Comparison of ENCODE assay signal across 9 mouse cellular contexts in the genomic region with DNA sequence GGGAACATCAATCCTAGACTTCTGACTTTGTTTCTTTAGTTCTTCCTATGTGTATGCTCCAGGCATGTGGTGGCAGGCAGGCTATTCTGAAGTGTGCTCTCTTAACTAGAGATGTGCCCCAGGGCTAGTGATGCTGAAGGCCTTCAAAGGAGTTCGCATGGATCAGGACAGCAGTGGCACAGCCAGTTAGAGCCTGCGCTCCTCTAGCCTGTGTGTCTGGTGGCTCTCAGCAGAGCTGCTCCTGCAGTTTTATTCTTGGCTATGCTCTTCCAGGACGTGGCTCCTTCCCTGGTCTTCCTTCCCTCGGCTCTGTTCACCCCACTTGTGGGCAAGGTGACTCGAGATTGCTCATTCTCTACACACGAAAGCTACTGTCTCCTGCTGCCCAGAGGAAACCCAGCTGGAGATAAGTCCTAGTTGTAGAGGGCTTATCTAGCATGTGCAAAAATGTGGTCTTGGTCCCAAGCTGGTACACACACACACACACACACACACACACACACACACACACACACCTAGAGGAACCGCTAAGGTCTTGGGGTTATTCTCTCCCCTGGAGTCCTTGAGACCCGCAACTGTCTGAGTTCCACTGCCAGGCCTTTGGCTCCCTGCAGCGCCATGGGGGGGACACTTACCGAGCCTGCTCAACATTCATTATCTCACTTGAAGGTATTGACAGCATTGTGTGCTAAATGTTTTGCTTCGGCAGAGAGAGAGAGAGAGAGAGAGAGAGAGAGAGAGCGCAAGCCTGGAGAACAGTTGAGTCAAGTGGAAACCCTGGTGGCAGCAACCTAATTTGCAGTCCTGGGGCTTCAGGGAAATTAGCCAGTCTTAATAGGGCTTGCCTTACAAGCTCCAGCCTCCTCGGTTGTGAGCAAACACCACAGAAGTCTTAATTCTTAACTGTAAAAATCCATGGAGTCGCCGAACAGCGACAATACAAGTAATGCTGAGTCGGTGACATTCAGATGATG.
DNase-seq lines count a peak whose midpoint lies in the region; ATAC-seq and TF ChIP-seq lines count a peak whose summit lies in the region.
"Had no signal": no experiment of that assay in that cellular context is flagged by ENCODE, and none has a peak within 500 bp of the region (broad histone marks: within the 10 kb centered on the region; RNA-seq: fewer than 3 reads in every experiment).

No protein-coding gene starts in this region.

- H3K4me1 ChIP-seq in lung, postnatal 0 days (ENCODE audit: insufficient read depth, low read depth, low read length), result no peaks in the 10 kb centered on the region
- peaks cover 4% of the 10 kb centered on the region; the same call in 1 of the 2 replicates for H3K4me1 ChIP-seq in forebrain, embryonic 14.5 days (ENCODE audit: control insufficient read depth, insufficient read depth, low read length)
- H3K4me1 ChIP-seq in liver, embryonic 12.5 days, result peaks cover 16% of the 10 kb centered on the region
- no peaks in the 10 kb centered on the region for H3K4me1 ChIP-seq in stomach, embryonic 16.5 days (ENCODE audit: control insufficient read depth, insufficient read depth, low read length)

- no peak for TF ChIP-seq EP300 in lung, postnatal 0 days (IDR thresholded peaks at IDR 0.05)

- H3K27ac ChIP-seq in lung, postnatal 0 days (ENCODE audit: low read length), result no peak overlapping the region
- no peak overlapping the region for H3K27ac ChIP-seq in forebrain, embryonic 14.5 days (ENCODE audit: low read depth, low read length)
- H3K27ac ChIP-seq in liver, embryonic 12.5 days, result no peak overlapping the region
- no peak overlapping the region for H3K27ac ChIP-seq in stomach, embryonic 16.5 days (ENCODE audit: low read length)
- no peak overlapping the region for H3K27ac ChIP-seq in left cerebral cortex, adult 2 months
- H3K27ac ChIP-seq: macrophage had no signal

- H3K36me3 ChIP-seq in lung, postnatal 0 days (ENCODE audit: insufficient read depth, low read length), result no peaks in the 10 kb centered on the region
- H3K36me3 ChIP-seq in forebrain, embryonic 14.5 days (ENCODE audit: control insufficient read depth, insufficient read depth, low read length), result no peaks in the 10 kb centered on the region
- no peaks in the 10 kb centered on the region for H3K36me3 ChIP-seq in liver, embryonic 12.5 days
- no peaks in the 10 kb centered on the region for H3K36me3 ChIP-seq in stomach, embryonic 16.5 days (ENCODE audit: control insufficient read depth, insufficient read depth, low read length)

- TF ChIP-seq CTCF in lung, postnatal 0 days (IDR thresholded peaks at IDR 0.05), result 0 out of 2 replicates have a peak, but pooled peaks have one; percentile 8
- TF ChIP-seq CTCF in left cerebral cortex, adult 2 months (IDR thresholded peaks at IDR 0.05), result no peak; the same call in none of the 2 replicates

- no peaks in the 10 kb centered on the region for H3K27me3 ChIP-seq in lung, postnatal 0 days (replicated peaks; ENCODE audit: insufficient read depth, low read length)
- H3K27me3 ChIP-seq in forebrain, embryonic 14.5 days (replicated peaks; ENCODE audit: control insufficient read depth, insufficient read depth, low read length), result no peaks in the 10 kb centered on the region
- H3K27me3 ChIP-seq in liver, embryonic 12.5 days (replicated peaks), result 0 out of 2 replicates have a peak, but pooled peaks cover 3% of the 10 kb centered on the region
- H3K27me3 ChIP-seq in stomach, embryonic 16.5 days (ENCODE audit: control insufficient read depth, insufficient read depth, low read length), result no peaks in the 10 kb centered on the region; the same call in none of the 2 replicates

- intact Hi-C loops in left cerebral cortex, adult 2 months (cut with DNase I), result no loop called here

- H3K4me2 ChIP-seq in lung, postnatal 0 days (replicated peaks; ENCODE audit: low read depth, low read length), result peak overlapping the region; percentile 25; the same call in 1 of the 2 replicates
- peak overlapping the region; percentile 14; the same call in 1 of the 2 replicates for H3K4me2 ChIP-seq in forebrain, embryonic 14.5 days (ENCODE audit: low read length)
- peak overlapping the region; percentile 42 for H3K4me2 ChIP-seq in liver, embryonic 12.5 days
- 0 out of 2 replicates have a peak overlapping the region, but pooled peaks have one; percentile 14 for H3K4me2 ChIP-seq in stomach, embryonic 16.5 days (ENCODE audit: low read depth, low read length)

- H3K9me3 ChIP-seq in lung, postnatal 0 days (ENCODE audit: low read length), result no peaks in the 10 kb centered on the region
- H3K9me3 ChIP-seq in forebrain, embryonic 14.5 days (replicated peaks; ENCODE audit: control insufficient read depth, low read length), result no peaks in the 10 kb centered on the region
- H3K9me3 ChIP-seq in liver, embryonic 12.5 days (replicated peaks), result no peaks in the 10 kb centered on the region
- no peaks in the 10 kb centered on the region for H3K9me3 ChIP-seq in stomach, embryonic 16.5 days (replicated peaks; ENCODE audit: control insufficient read depth, low read length)

- 0 out of 2 replicates have a peak, but pooled peaks have one; percentile 19 for ATAC-seq in lung, postnatal 0 days
- peak; percentile 61 for ATAC-seq in forebrain, embryonic 14.5 days
- peak; percentile 35; the same call in 1 of the 2 replicates for ATAC-seq in liver, embryonic 12.5 days
- ATAC-seq in stomach, embryonic 16.5 days (ENCODE audit: insufficient read depth, low FRiP score), result no peak

- H3K9ac ChIP-seq in lung, postnatal 0 days (replicated peaks; ENCODE audit: low read depth), result no peak overlapping the region
- H3K9ac ChIP-seq in forebrain, embryonic 14.5 days (ENCODE audit: low read length), result no peak overlapping the region
- H3K9ac ChIP-seq in liver, embryonic 12.5 days, result no peak overlapping the region; the same call in 1 of the 2 replicates
- no peak overlapping the region for H3K9ac ChIP-seq in stomach, embryonic 16.5 days (ENCODE audit: low read length)

- 45% methylated on average over 17 of the region's 17 CpGs for WGBS in lung, postnatal 0 days
- WGBS in forebrain, embryonic 14.5 days, result 39% methylated on average over 17 of the region's 17 CpGs
- 27% methylated on average over 17 of the region's 17 CpGs for WGBS in liver, embryonic 12.5 days (ENCODE audit: insufficient replicate concordance)
- WGBS in stomach, embryonic 16.5 days, result 53% methylated on average over 17 of the region's 17 CpGs

- DNase-seq in lung, postnatal 0 days (ENCODE audit: low spot score), result no peak
- DNase-seq in lung, adult 18-20 months, result no peak
- DNase-seq in forebrain, embryonic 14.5 days (ENCODE audit: low spot score), result peak; percentile 50
- no peak for DNase-seq in left cerebral cortex, adult 2 months (ENCODE audit: extremely low spot score in 1 of 2, low spot score in 2 of 2)
- no peak for DNase-seq in layer of hippocampus, postnatal 36 days
- DNase-seq: cerebellum, adult 9-11 months had no signal

- no peak overlapping the region for H3K4me3 ChIP-seq in lung, postnatal 0 days (ENCODE audit: low read depth, low read length)
- no peak overlapping the region for H3K4me3 ChIP-seq in forebrain, embryonic 14.5 days (ENCODE audit: low read depth, low read length)
- no peak overlapping the region; the same call in 1 of the 2 replicates for H3K4me3 ChIP-seq in liver, embryonic 12.5 days
- H3K4me3 ChIP-seq in stomach, embryonic 16.5 days (replicated peaks; ENCODE audit: low read length), result no peak overlapping the region
- H3K4me3 ChIP-seq in left cerebral cortex, adult 2 months, result no peak overlapping the region
